Mouse (Mus musculus) limb, embryonic 15.5 days (tissue): ENCODE data around the gene AI413582. TPM values are rescaled to one million over a fixed set of nuclear protein-coding genes. Genes with fewer than 3 reads are reported as not detected.
A peak's percentile ranks its signal among the peaks of the same experiment; 100 is the strongest.

Source experiments
- ATAC-seq: fragments of 200-750 bp; cut with Nextera tagmentation; 2 replicates; pipeline ENCODE4 v1.8.0; 2017; ENCODE audit warnings: low read depth, moderate TSS enrichment; ENCODE audit not compliant: insufficient number of reproducible peaks, low FRiP score, low TSS enrichment
- H3K27ac ChIP-seq: fragments of 300-500 bp; sonication (generic); 2 replicates; pipeline ENCODE4 v1.5.1; 2015; ENCODE audit warnings: moderate library complexity, mild to moderate bottlenecking, inconsistent platforms
- H3K27me3 ChIP-seq: fragments of 300-500 bp; sonication (generic); 2 replicates; pipeline ENCODE4 v1.6.1; 2015; ENCODE audit warnings: inconsistent platforms
- H3K36me3 ChIP-seq: fragments of 300-500 bp; sonication (generic); 2 replicates; pipeline ENCODE4 v1.6.1; 2015; ENCODE audit warnings: inconsistent platforms
- H3K4me1 ChIP-seq: fragments of 300-500 bp; sonication (generic); 2 replicates; pipeline ENCODE4 v1.6.1; 2015; ENCODE audit warnings: inconsistent platforms
- H3K4me2 ChIP-seq: fragments of 300-500 bp; sonication (generic); 2 replicates; pipeline ENCODE4 v1.6.1; 2015; ENCODE audit warnings: mild to moderate bottlenecking, inconsistent platforms
- H3K4me3 ChIP-seq: fragments of 300-500 bp; sonication (generic); 2 replicates; pipeline ENCODE4 v1.5.1; 2015; ENCODE audit warnings: mild to moderate bottlenecking, inconsistent platforms
- H3K9ac ChIP-seq: fragments of 300-500 bp; sonication (generic); 2 replicates; pipeline ENCODE4 v1.6.1; 2015; ENCODE audit warnings: inconsistent platforms
- H3K9me3 ChIP-seq: fragments of 300-500 bp; sonication (generic); 2 replicates; pipeline ENCODE4 v1.6.1; 2016; ENCODE audit warnings: inconsistent platforms
- WGBS: fragments of 180-500 bp; shearing (Covaris S2); methylation state at CpG from one replicate; pipeline ENCODE4 v1.1.7; 2015; 5-methylcytosine and 5-hydroxymethylcytosine counted together
- polyA plus RNA-seq: library from polyadenylated mRNA; unstranded; fragments of >200 nt; fragmentation: Nextera tagmentation; extraction: Ambion mirVana; gene quantifications from 2 replicates; pipeline ENCODE4 v1.2.1, GENCODE M21; 2015

AI413582 gene
- polyA plus RNA-seq, 1 experiment from 2014 or later, result 28.4 TPM

DNA sequence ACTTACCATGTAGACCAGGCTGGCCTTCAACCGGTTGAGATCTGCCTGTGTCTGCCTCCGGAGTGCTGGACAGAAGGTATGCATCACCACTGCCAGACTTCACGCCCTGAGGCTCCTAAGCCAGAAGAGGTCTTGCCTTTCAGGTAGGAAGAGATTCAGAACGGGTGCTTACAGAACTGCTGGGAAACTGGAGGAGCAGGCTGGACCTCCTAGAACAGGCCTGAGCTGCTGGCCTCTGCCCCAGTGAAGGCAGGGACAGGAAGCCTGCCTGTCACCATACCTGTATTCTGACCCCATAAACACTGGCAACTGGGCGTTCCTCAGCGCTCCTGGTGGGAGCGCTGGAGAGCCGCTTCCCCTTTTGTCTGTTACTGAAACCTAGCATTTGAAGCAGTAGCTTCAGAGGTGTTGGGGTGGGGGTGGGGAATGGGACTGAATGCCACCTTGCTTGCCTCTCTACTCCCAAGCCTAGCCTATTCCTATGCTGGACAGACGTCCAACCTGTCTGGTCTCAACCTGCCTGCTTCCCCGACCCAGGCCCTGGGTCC is 14.1 kb downstream of the AI413582 start:
- WGBS, result 53% methylated on average over 10 of the region's 10 CpGs
- H3K4me1 ChIP-seq, result peaks cover 36% of the 10 kb centered on the region
- H3K27me3 ChIP-seq, result no peaks in the 10 kb centered on the region
- H3K4me3 ChIP-seq, result no peak overlapping the region
- no peak overlapping the region for H3K9ac ChIP-seq
- no peaks in the 10 kb centered on the region for H3K9me3 ChIP-seq
- no peak overlapping the region for H3K4me2 ChIP-seq
- no peak for ATAC-seq
- no peak overlapping the region for H3K27ac ChIP-seq
- no peaks in the 10 kb centered on the region for H3K36me3 ChIP-seq

GRCm38 (mm10) chr17:27549234-27549633 is 16.3 kb downstream of the AI413582 start:
- Histone ChIP-seq H3K27me3 (no peaks in the 10 kb centered on the region), H3K36me3 (no peaks in the 10 kb centered on the region), H3K4me3 (no peak overlapping the region), H3K4me2 (no peak overlapping the region), H3K27ac (no peak overlapping the region), H3K9me3 (no peaks in the 10 kb centered on the region), H3K9ac (no peak overlapping the region), H3K4me1 (peaks cover 15% of the 10 kb centered on the region; the same call in 1 of the 2 replicates)
- 70% methylated on average over 8 of the region's 8 CpGs for WGBS
- no peak for ATAC-seq

- 63% methylated on average over 9 of the region's 9 CpGs for WGBS
- H3K27ac ChIP-seq, result no peak overlapping the region
Measured at GRCm38 (mm10) chr17:27547253-27547868, 18.2 kb downstream of the AI413582 start.

DNA sequence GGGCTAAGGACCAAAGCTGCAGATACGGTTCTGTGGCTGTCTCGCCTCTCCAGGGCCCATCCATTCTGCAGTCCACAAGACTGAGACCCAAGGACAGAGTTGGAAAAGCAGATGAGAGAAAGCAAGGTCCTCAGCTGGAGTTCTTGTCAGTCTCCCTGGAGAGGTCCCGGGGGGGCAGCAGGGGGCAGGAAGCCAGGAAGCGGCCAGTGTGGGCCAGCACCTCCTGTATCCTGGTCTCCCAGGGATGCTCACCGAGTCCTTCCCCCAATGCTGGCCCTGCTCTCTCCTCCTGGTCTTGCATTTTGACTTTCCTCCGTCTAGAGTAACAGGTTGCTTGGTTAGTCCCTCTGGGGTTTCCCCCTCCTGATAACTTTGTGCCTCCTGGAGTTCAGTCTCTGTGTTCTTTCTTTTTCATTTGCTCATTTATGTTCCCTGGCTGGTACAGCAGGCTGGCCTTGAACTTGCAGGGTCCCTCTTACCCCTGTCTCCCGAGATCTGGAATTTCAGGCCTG is 18.9 kb downstream of the AI413582 start:
- Histone ChIP-seq H3K27me3 (no peaks in the 10 kb centered on the region), H3K4me3 (no peak overlapping the region), H3K36me3 (no peaks in the 10 kb centered on the region), H3K4me2 (no peak overlapping the region), H3K9me3 (no peaks in the 10 kb centered on the region), H3K4me1 (0 out of 2 replicates have a peak, but pooled peaks cover 6% of the 10 kb centered on the region), H3K27ac (no peak overlapping the region), H3K9ac (no peak overlapping the region)
- no peak for ATAC-seq
- WGBS, result 73% methylated on average over 7 of the region's 7 CpGs

More at GRCm38 (mm10) chr17:27547253-27547868, 18.2 kb downstream of the AI413582 start:
- Histone ChIP-seq H3K9ac (no peak overlapping the region), H3K36me3 (no peaks in the 10 kb centered on the region), H3K27me3 (no peaks in the 10 kb centered on the region), H3K4me1 (0 out of 2 replicates have a peak, but pooled peaks cover 8% of the 10 kb centered on the region), H3K4me2 (no peak overlapping the region), H3K9me3 (no peaks in the 10 kb centered on the region), H3K4me3 (no peak overlapping the region)
- ATAC-seq, result peak; percentile 30; the same call in 1 of the 2 replicates

DNA sequence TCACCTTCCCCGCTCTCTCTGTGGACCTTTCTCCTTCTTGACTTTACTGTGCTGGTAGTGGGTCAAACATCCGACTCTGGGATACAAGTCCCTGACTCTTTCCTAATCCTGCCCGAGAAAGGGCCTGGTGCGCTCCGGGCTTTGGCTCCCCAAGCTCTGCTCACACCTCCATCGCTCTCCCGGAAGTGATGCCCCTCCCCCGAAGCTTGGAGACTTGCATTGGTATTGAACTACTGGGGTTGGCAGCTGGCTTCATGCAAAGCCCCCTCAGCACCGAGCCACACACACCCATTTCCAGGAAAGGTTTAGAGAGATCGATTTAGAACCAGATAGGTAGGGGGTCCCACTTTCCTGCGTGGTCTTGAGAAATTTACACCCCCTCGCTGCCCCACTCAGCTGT is 19.6 kb downstream of the AI413582 start:
- Histone ChIP-seq H3K27me3 (no peaks in the 10 kb centered on the region), H3K27ac (no peak overlapping the region), H3K4me2 (no peak overlapping the region), H3K4me1 (0 out of 2 replicates have a peak, but pooled peaks cover 6% of the 10 kb centered on the region), H3K4me3 (no peak overlapping the region), H3K36me3 (no peaks in the 10 kb centered on the region), H3K9ac (no peak overlapping the region), H3K9me3 (no peaks in the 10 kb centered on the region)
- ATAC-seq, result no peak
- 44% methylated on average over 12 of the region's 12 CpGs for WGBS

GRCm38 (mm10) chr17:27544551-27544950 is 21.0 kb downstream of the AI413582 start:
- Histone ChIP-seq H3K9ac (no peak overlapping the region), H3K4me3 (no peak overlapping the region), H3K9me3 (no peaks in the 10 kb centered on the region), H3K4me1 (0 out of 2 replicates have a peak, but pooled peaks cover 2% of the 10 kb centered on the region), H3K36me3 (no peaks in the 10 kb centered on the region), H3K4me2 (no peak overlapping the region), H3K27ac (no peak overlapping the region), H3K27me3 (no peaks in the 10 kb centered on the region)
- ATAC-seq, result no peak
- 81% methylated on average over 11 of the region's 11 CpGs for WGBS

DNA sequence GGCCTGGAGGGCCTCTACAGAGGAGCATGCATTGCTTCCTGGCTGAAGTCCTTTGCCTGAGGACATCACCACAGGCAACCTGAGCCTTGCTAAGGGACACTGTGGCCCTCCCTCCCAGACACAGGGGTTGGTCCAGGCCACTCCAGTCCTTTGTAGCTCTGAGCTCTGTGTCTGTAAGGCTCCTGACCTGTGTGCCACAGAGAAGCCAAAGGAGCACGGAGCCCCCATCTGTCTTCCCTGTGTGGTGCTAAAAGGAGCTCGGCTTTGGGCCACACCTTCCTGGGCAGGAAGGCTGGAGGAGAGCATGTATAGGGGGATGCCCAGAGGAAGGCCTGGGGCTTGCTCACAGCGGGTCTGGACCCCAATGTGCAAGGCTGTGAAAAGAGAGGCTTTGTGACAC is 23.6 kb downstream of the AI413582 start:
- H3K4me3 ChIP-seq, result no peak overlapping the region
- WGBS, result 70% methylated on average over 3 of the region's 3 CpGs
- H3K9me3 ChIP-seq, result no peaks in the 10 kb centered on the region
- H3K36me3 ChIP-seq, result no peaks in the 10 kb centered on the region
- no peak overlapping the region for H3K4me2 ChIP-seq
- no peak overlapping the region for H3K27ac ChIP-seq
- no peak overlapping the region for H3K9ac ChIP-seq
- ATAC-seq, result no peak
- H3K4me1 ChIP-seq, result no peaks in the 10 kb centered on the region
- no peaks in the 10 kb centered on the region for H3K27me3 ChIP-seq

GRCm38 (mm10) chr17:27541261-27541660 is 24.3 kb downstream of the AI413582 start:
- ATAC-seq, result no peak
- 58% methylated on average over 2 of the region's 2 CpGs for WGBS
- H3K9ac ChIP-seq, result no peak overlapping the region
- no peaks in the 10 kb centered on the region for H3K36me3 ChIP-seq
- no peak overlapping the region for H3K4me3 ChIP-seq
- no peaks in the 10 kb centered on the region for H3K9me3 ChIP-seq
- H3K4me1 ChIP-seq, result no peaks in the 10 kb centered on the region
- H3K27me3 ChIP-seq, result no peaks in the 10 kb centered on the region
- no peak overlapping the region for H3K4me2 ChIP-seq
- H3K27ac ChIP-seq, result no peak overlapping the region

- H3K4me2 ChIP-seq, result no peak overlapping the region
- WGBS, result 5% methylated on average over 10 of the region's 10 CpGs
- peaks cover 2% of the 10 kb centered on the region; the same call in 1 of the 2 replicates for H3K4me1 ChIP-seq
- no peak overlapping the region for H3K9ac ChIP-seq
- no peaks in the 10 kb centered on the region for H3K27me3 ChIP-seq
- no peak overlapping the region for H3K27ac ChIP-seq
- H3K36me3 ChIP-seq, result no peaks in the 10 kb centered on the region
- no peak overlapping the region for H3K4me3 ChIP-seq
- no peaks in the 10 kb centered on the region for H3K9me3 ChIP-seq
- 0 out of 2 replicates have a peak, but pooled peaks have one; percentile 19 for ATAC-seq
Measured at GRCm38 (mm10) chr17:27534718-27535117, 30.8 kb downstream of the AI413582 start.

DNA sequence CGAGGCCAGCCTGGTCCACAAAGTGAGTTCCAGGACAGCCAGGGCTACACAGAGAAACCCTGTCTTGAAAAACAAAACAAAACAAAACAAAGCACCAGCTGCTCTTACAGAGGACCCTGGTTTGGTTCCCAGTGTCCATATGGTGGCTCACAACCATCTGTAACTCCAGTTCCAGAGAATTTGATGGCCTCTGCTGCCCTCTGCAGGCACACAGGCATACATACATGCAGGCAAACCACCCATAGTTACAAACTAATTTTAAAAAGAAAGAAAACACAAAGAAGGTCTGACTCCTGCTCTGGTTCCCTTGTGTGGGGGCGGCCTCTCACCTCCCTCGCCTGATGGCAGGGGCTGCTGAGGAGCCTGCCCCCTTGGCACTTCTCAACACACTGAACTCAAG is 32.2 kb downstream of the AI413582 start:
- 87% methylated on average over 3 of the region's 3 CpGs for WGBS
- no peak overlapping the region for H3K27ac ChIP-seq
- H3K27me3 ChIP-seq, result no peaks in the 10 kb centered on the region
- H3K4me1 ChIP-seq, result peaks cover 2% of the 10 kb centered on the region; the same call in 1 of the 2 replicates
- no peak overlapping the region for H3K9ac ChIP-seq
- H3K4me3 ChIP-seq, result no peak overlapping the region
- no peaks in the 10 kb centered on the region for H3K36me3 ChIP-seq
- no peak for ATAC-seq
- no peak overlapping the region for H3K4me2 ChIP-seq
- H3K9me3 ChIP-seq, result no peaks in the 10 kb centered on the region

DNA sequence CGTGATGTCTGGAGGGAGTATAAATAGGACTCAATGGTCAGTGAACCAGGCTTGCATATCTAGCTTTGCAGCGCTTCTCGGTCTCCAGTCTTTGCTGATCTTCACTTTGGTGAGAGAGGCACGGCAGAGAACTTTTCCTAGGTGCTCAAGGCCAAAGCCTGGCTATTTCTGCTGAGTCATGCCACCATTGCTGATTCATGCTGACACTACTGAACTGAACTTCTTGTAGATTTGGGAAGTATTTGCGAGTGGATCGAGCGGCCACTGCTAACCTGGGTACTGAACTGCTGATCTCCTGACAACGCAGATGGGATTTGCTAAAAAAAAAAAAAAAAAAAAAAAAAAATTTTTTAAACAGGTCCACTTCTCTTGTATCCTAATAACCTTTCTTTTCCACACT is 33.5 kb downstream of the AI413582 start:
- H3K4me2 ChIP-seq, result no peak overlapping the region
- H3K36me3 ChIP-seq, result no peaks in the 10 kb centered on the region
- H3K9ac ChIP-seq, result no peak overlapping the region
- H3K4me1 ChIP-seq, result peaks cover 2% of the 10 kb centered on the region; the same call in 1 of the 2 replicates
- 82% methylated on average over 8 of the region's 8 CpGs for WGBS
- ATAC-seq, result no peak
- no peaks in the 10 kb centered on the region for H3K9me3 ChIP-seq
- H3K27ac ChIP-seq, result no peak overlapping the region
- H3K27me3 ChIP-seq, result no peaks in the 10 kb centered on the region
- H3K4me3 ChIP-seq, result no peak overlapping the region

DNA sequence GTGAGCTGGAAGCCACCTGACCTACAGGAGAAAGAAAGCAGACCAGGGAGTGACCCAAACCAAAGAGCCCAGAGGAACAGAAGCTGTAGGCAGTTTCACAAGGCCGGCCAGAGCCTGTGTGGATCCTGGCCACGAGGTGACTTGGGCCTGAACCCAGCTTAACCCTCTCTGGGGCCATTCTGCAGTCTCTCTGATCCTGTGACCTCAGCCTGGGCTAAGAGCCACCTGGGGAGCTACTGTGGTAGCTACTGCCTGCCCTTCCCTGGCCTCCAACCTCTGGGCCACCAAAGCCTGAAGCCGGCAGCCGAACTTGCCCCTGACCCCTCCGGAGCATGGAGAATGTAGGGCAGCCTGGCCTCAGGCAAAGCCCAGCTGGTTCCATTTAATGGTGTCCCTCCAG is 36.8 kb downstream of the AI413582 start:
- H3K9me3 ChIP-seq, result 0 out of 2 replicates have a peak, but pooled peaks cover 3% of the 10 kb centered on the region
- H3K27me3 ChIP-seq, result no peaks in the 10 kb centered on the region
- H3K27ac ChIP-seq, result no peak overlapping the region
- no peak for ATAC-seq
- 67% methylated on average over 5 of the region's 5 CpGs for WGBS
- no peak overlapping the region for H3K4me2 ChIP-seq
- H3K36me3 ChIP-seq, result no peaks in the 10 kb centered on the region
- H3K9ac ChIP-seq, result no peak overlapping the region
- no peaks in the 10 kb centered on the region for H3K4me1 ChIP-seq
- no peak overlapping the region for H3K4me3 ChIP-seq
